Mouse (Mus musculus) liver, adult 2 months (tissue): Measurements from ENCODE around the gene Olfr796. TPM values are rescaled to one million over a fixed set of nuclear protein-coding genes. Genes with fewer than 3 reads are reported as not detected.

Source experiments
- DNase-seq: peaks from one replicate; pipeline ENCODE4 v3.0.0-alpha.2; 2011; ENCODE audit warnings: low read depth, low spot score; ENCODE audit errors: extremely low read depth
- H3K27ac ChIP-seq: fragments of 200-500 bp; replicated peaks from 2 replicates; pipeline ENCODE4 v1.5.1; 2012; ENCODE audit warnings: low read depth, mild to moderate bottlenecking, control low read depth, inconsistent platforms, low read length; ENCODE audit not compliant: insufficient read depth
- H3K27me3 ChIP-seq: fragments of 200-500 bp; 2 replicates; pipeline ENCODE4 v1.6.1; 2012; ENCODE audit warnings: mild to moderate bottlenecking, moderate library complexity, low read length, inconsistent platforms; ENCODE audit not compliant: control insufficient read depth, insufficient read depth
- H3K36me3 ChIP-seq: fragments of 200-500 bp; 2 replicates; pipeline ENCODE4 v1.6.1; 2012; ENCODE audit warnings: low read length, inconsistent platforms; ENCODE audit not compliant: control insufficient read depth, insufficient read depth
- H3K4me1 ChIP-seq: fragments of 200-500 bp; 2 replicates; pipeline ENCODE4 v1.6.1; 2011; ENCODE audit warnings: low read length; ENCODE audit not compliant: control insufficient read depth, insufficient read depth
- H3K4me3 ChIP-seq: fragments of 200-500 bp; 2 replicates; pipeline ENCODE4 v1.5.1; 2011; ENCODE audit warnings: low read depth, mild to moderate bottlenecking, control low read depth, low read length, moderate library complexity; ENCODE audit not compliant: insufficient read depth
- H3K79me2 ChIP-seq: fragments of 200-500 bp; 2 replicates; pipeline ENCODE4 v1.6.1; 2012; ENCODE audit warnings: inconsistent platforms, mild to moderate bottlenecking, low read length, moderate library complexity; ENCODE audit not compliant: control insufficient read depth, insufficient read depth
- H3K9ac ChIP-seq: fragments of 200-500 bp; 2 replicates; pipeline ENCODE4 v1.6.1; 2012; ENCODE audit warnings: low read depth, mild to moderate bottlenecking, control low read depth, inconsistent platforms, low read length
- CTCF ChIP-seq: fragments of 200-500 bp; IDR thresholded peaks from 2 replicates; pipeline ENCODE4 v1.5.1; 2011; ENCODE audit warnings: low read depth, low read length, control low read depth
- POLR2A ChIP-seq: fragments of 200-500 bp; IDR thresholded peaks from 2 replicates; pipeline ENCODE4 v1.6.1; 2011; ENCODE audit warnings: low read length, control low read depth; ENCODE audit not compliant: insufficient read depth; ENCODE audit errors: extremely low read depth
- WGBS: fragments of 180-500 bp; shearing (Covaris S2); methylation state at CpG from one replicate; pipeline ENCODE4 v1.1.7; 2018; 5-methylcytosine and 5-hydroxymethylcytosine counted together
- polyA plus RNA-seq: library from polyadenylated mRNA; depleted of rRNA; stranded (reverse); fragments of >200 nt; gene quantifications from 2 replicates; pipeline ENCODE4 v1.2.3, GENCODE M21; 2012; rRNA removed
- total RNA-seq: library from RNA; depleted of rRNA; stranded (reverse); fragments of >200 nt; gene quantifications from 2 replicates; pipeline ENCODE4 v1.2.3, GENCODE M21; 2014; rRNA removed

Gene Olfr796
- total RNA-seq = not detected in 2 replicates
- polyA plus RNA-seq = not detected in 2 replicates

DNA sequence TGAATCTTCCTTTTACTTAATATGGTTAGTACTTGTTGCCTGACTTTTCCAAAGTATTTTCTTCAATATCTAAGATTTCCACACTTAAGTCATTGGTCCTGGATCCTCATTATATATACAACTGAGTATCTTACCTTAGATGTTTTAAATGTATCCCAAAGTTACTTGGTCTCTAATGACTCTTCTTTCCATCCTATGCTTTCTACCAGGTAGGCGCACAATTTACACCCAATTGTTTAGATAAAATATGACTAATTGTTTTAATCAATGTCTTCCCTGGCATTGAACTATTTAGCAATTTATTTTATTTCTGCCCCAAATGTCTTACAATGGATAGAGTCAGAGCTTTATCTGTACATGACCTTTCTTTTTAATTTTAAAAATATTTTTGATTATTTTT, at the start of gene Olfr796:
Gene Olfr796 (minus strand): TSS at position 101 of the 400 bp plus-strand sequence.
- H3K27me3 ChIP-seq = no peaks in the 10 kb centered on the region
- no peaks in the 10 kb centered on the region for H3K79me2 ChIP-seq
- WGBS = 98% methylated on average over 1 of the region's 1 CpGs

DNA sequence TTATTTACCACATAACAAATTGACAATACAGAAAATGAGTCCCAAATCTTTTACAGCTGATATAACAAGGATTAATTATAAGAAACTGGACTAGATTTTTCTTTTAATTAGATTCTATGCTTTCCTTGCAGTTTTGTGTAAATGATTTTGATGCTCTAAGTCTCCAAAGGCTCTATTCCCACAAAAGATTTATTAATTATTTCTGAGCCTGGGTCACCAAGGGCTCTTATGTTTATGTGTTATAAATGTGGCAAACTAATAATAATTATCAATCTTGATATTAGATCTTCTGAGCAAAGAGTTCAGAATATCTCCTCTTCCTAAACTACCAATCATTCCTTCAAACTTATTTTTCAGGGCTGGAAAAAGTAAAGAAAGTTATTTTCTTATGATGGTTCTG, 45.0 kb upstream of the Olfr796 start, which contains the start of gene Olfr800:
Gene Olfr800 (plus strand): TSS at position 301 of the 400 bp plus-strand sequence.
- no peak within 1 kb of the TSS for H3K4me3 ChIP-seq
- H3K36me3 ChIP-seq = no peaks in the 10 kb centered on the region
- no peak within 1 kb of the TSS for H3K9ac ChIP-seq
- no peaks in the 10 kb centered on the region for H3K27me3 ChIP-seq
- H3K4me1 ChIP-seq = no peaks in the 10 kb centered on the region
- no peaks in the 10 kb centered on the region for H3K79me2 ChIP-seq
- DNase-seq = no peak
- no peak within 1 kb of the TSS for H3K27ac ChIP-seq
- no peak for TF ChIP-seq POLR2A

More for the DNA sequence above, at the start of gene Olfr796:
- Histone ChIP-seq H3K36me3 (no peaks in the 10 kb centered on the region), H3K4me1 (no peaks in the 10 kb centered on the region), H3K27ac (no peak within 1 kb of the TSS), H3K4me3 (no peak within 1 kb of the TSS), H3K9ac (no peak within 1 kb of the TSS)
- no peak for DNase-seq
- no peak for TF ChIP-seq POLR2A
- no peak for TF ChIP-seq CTCF

DNA sequence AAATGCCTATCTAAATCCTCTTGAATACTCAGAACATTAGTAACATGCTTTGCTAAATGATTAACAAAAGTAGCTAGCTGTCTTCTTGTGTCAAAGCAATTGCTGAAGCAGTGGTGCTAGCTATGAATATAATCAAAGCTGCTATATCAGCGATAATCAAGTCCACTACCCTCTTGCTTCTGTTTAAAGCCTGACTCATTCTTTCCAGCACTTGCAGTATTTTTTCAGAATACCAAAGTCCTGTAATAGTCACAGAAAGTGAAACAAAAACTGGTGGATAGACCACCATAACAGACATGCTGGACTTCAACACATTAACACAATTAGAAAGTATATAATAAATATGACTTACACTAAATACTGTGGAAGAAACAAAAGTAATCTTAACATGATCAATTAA, 39.4 kb upstream of the Olfr796 start:
- Histone ChIP-seq H3K36me3 (no peaks in the 10 kb centered on the region), H3K4me3 (no peak overlapping the region), H3K27me3 (no peaks in the 10 kb centered on the region), H3K27ac (no peak overlapping the region), H3K4me1 (no peaks in the 10 kb centered on the region), H3K9ac (no peak overlapping the region), H3K79me2 (no peaks in the 10 kb centered on the region)
- TF ChIP-seq POLR2A = no peak
- TF ChIP-seq CTCF = no peak
- WGBS = 91% methylated on average over 1 of the region's 1 CpGs
- DNase-seq = no peak

DNA sequence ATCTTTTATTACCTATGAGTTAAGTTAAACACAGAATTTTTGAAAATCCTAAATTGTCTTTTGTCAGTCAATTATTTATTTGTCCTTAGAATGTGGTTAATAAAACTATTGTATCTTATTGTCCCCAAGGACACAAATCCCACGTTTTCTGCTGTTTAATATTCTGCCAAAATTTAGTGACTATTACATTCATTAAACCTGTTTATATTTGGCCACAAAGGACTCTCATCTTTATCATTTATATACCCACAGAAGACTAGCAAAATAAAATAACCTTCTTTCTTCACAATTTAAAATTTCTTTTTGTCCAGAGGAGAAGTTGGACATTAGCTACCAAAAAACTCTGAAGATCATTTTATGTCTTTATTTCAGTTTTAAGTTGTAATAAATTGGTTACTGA, 24.8 kb upstream of the Olfr796 start, which contains the start of gene Olfr799:
Gene Olfr799 (plus strand): TSS at position 301 of the 400 bp plus-strand sequence.
- Histone ChIP-seq H3K79me2 (no peaks in the 10 kb centered on the region), H3K27ac (no peak within 1 kb of the TSS), H3K36me3 (no peaks in the 10 kb centered on the region), H3K4me1 (no peaks in the 10 kb centered on the region), H3K4me3 (no peak within 1 kb of the TSS), H3K9ac (no peak within 1 kb of the TSS), H3K27me3 (no peaks in the 10 kb centered on the region)
- no peak for TF ChIP-seq POLR2A
- TF ChIP-seq CTCF = no peak
- WGBS = 8% methylated on average over 1 of the region's 1 CpGs
- DNase-seq = no peak

DNA sequence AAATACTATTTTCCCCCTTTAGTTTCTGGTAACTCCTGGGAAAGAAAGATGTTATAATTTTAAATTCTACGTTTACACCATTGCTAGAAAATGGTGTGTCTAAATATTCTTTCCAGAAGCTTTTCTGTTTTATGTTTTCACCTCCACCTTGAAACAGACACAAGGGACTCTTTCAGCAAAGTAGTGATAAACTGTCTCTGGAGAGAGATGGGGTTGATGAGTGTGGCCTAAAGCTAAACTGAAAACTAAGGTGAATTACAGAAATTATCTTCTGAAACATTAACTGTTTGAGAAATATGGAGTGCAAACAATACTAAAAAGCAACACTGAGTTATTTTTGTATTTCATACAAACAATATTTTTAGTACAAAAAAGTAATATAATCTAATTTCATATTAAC, 15.5 kb upstream of the Olfr796 start, which contains the start of gene Olfr798:
Gene Olfr798 (minus strand): TSS at position 101 of the 400 bp plus-strand sequence.
- no peak within 1 kb of the TSS for H3K9ac ChIP-seq
- no peaks in the 10 kb centered on the region for H3K36me3 ChIP-seq
- WGBS = 55% methylated on average over 1 of the region's 1 CpGs
- H3K4me3 ChIP-seq = no peak within 1 kb of the TSS
- H3K4me1 ChIP-seq = no peaks in the 10 kb centered on the region
- no peak for DNase-seq
- TF ChIP-seq POLR2A (no peak), CTCF (no peak)
- H3K79me2 ChIP-seq = no peaks in the 10 kb centered on the region
- no peaks in the 10 kb centered on the region for H3K27me3 ChIP-seq
- H3K27ac ChIP-seq = no peak within 1 kb of the TSS

DNA sequence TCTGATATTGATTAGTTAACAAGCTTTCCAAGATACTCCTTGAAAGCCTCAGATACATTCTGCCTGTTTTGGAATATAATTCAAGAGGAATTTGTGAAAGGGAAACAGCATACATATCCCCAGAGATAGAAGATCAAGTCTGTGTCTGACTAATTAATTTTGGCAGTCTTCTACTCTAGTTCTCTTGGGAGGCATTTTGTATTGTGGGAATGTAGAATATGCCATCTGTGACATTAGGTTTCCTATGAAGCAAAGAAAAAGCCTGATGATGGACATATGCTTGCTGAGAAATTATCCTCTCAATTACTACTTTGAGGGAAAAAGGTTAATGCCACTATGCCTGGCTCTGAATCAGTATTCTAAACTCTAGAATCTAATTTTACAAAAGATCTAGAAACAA, 10.9 kb upstream of the Olfr796 start:
- H3K27me3 ChIP-seq = no peaks in the 10 kb centered on the region

More for the DNA sequence above, 10.9 kb upstream of the Olfr796 start:
- Histone ChIP-seq H3K27ac (no peak overlapping the region), H3K36me3 (no peaks in the 10 kb centered on the region), H3K4me1 (no peaks in the 10 kb centered on the region), H3K79me2 (no peaks in the 10 kb centered on the region), H3K9ac (no peak overlapping the region), H3K4me3 (no peak overlapping the region)
- no peak for DNase-seq
- TF ChIP-seq CTCF = no peak
- TF ChIP-seq POLR2A = no peak
